Mouse (Mus musculus) 3T3-L1 (cell line): Measurements from ENCODE around the gene Cfap97.
"Not testable (repeated sequence)": the region's sequence is repeated elsewhere in the genome, so short reads cannot be mapped to it uniquely, and the experiment has no call there.

ENCODE experiments used
- DNase-seq: peaks from one replicate; pipeline ENCODE4 v3.0.0-alpha.2; 2015; ENCODE audit warnings: low read depth, low spot score

Cfap97 gene

GRCm38 (mm10) chr8:46225501-46225900 is 73.9 kb downstream of the Cfap97 start:
- DNase-seq, result peak; percentile 98

DNA sequence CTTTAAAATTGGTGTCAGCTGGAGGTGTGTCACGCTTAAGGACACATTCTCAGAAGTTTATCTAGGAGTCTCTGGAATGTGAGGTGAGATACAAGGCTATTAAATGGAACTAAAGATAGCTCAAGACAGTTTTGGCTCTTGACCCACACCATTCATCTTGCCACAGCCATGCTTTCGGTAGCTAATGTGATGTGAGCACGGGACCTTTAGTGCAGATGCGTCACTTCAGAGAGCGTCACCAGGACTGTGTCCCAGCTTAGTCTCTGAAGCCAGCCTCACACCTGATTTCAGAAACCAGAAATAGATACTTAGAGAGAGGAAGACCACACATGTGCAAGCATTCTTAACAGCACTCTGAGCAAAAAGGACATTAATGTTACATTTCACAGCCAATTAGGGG is 75.1 kb downstream of the Cfap97 start:
- DNase-seq, result no peak

DNA sequence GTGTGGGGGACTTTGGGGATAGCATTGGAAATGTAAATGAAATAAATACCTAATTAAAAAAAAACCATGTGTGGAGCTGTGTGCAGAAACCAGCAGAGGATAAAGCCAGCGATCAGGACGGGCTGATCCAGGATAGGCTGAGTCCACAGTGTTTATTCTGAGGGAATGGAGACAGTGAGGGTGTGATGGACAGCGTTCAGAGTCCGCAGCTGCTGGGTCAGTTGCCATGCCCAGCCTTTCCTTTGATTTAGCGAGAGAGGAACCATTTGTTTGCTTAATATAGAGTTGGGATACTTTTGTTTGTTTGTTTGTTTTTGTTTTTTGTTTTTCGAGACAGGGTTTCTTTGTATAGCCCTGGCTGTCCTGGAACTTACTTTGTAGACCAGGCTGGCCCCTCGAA is 80.4 kb downstream of the Cfap97 start:
- not testable (repeated sequence) for DNase-seq

- no peak for DNase-seq
These were observed 81.2 kb downstream of the Cfap97 start for GRCm38 (mm10) chr8:46232798-46233197.

GRCm38 (mm10) chr8:46234736-46235135 is 83.2 kb downstream of the Cfap97 start:
- DNase-seq, result no peak

GRCm38 (mm10) chr8:46236441-46237223 is 85.1 kb downstream of the Cfap97 start:
- DNase-seq, result peak; percentile 68

DNA sequence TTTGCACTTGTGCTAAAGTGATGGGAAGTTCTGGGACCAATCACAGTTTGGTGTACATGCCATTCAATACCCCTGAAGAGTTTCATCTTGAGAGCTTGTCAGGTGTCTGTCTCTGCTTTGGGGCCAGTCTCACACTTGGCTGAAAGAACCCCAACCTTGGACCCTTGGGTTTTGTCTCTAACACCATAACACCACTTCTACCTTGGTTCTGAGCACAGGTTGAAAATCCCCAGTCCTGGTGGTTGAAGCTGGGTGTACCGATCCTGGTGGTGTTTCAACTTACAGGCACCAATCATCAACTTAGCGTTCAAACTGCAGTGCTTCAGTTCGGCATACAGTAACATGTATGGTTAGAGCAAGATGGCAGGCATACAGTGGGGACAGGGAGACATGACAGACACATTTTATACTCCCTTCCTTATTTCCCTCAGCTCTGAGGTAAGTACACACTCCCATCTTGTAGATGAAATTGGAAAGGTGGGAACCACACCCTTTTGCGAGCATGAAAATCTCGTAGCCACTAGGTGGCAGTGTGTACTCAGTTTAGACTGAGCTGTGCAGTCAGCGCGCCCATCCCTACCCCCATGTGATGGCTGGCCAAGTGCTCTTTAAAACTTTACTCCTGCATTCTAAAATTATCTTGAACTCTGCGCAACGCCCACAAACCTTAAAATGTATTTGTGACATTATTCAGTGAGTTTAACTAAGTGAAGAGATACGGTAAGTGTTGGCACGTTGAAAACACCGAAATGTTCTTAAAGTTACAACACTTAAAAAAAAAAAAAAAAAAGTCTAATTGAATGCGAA is 90.2 kb downstream of the Cfap97 start:
- peak; percentile 88 for DNase-seq

- DNase-seq, result no peak
These were observed 91.4 kb downstream of the Cfap97 start for GRCm38 (mm10) chr8:46242946-46243345.
